Mouse (Mus musculus): ENCODE measurements around the gene Atp6ap1l. TPM values are rescaled to one million over a fixed set of nuclear protein-coding genes. Genes with fewer than 3 reads are reported as not detected.
"Not testable (repeated sequence)": the region's sequence is repeated elsewhere in the genome, so short reads cannot be mapped to it uniquely, and the experiment has no call there.

The Atp6ap1l gene
- total RNA-seq (2021), result under 1 TPM; 0.49 to 0.78 TPM

- intact Hi-C loops (cut with DNase I), result no loop called here
- no peak for DNase-seq
These were observed at the start of gene Atp6ap1l for GRCm38 (mm10) chr13:90905176-90905575. Atp6ap1l (minus strand) TSS chr13:90905355.

- no peak for DNase-seq
- intact Hi-C loops (cut with DNase I), result no loop called here
These were observed 34.4 kb upstream of the Atp6ap1l start for GRCm38 (mm10) chr13:90939600-90939999.

GRCm38 (mm10) chr13:90939192-90939591, 34.0 kb upstream of the Atp6ap1l start:
- intact Hi-C loops (cut with DNase I), result no loop called here
- no peak for DNase-seq

GRCm38 (mm10) chr13:90935852-90936251, 30.7 kb upstream of the Atp6ap1l start:
- DNase-seq, result no peak
- intact Hi-C loops (cut with DNase I), result no loop called here

GRCm38 (mm10) chr13:90933256-90933655, 28.1 kb upstream of the Atp6ap1l start:
- intact Hi-C loops (cut with DNase I), result loop anchor here (5.0 kb wide), 1 partner anchor 159 kb away; no protein-coding TSS in a partner anchor

GRCm38 (mm10) chr13:90929847-90930246, 24.7 kb upstream of the Atp6ap1l start:
- peak; percentile 60 to 75 for DNase-seq
- intact Hi-C loops (cut with DNase I), result loop anchor here (1.0 to 5.0 kb wide), 4 partner anchors 162 to 707 kb away; partner anchors contain the start of gene Ssbp2

More at GRCm38 (mm10) chr13:90933256-90933655, 28.1 kb upstream of the Atp6ap1l start:
- DNase-seq, result peak in 1 of 2 experiments; percentile 14

- intact Hi-C loops (cut with DNase I), result loop anchor here (5.0 kb wide), 2 partner anchors 444 to 534 kb away; partner anchors contain the start of gene Ssbp2
These were observed 23.1 kb upstream of the Atp6ap1l start for GRCm38 (mm10) chr13:90928266-90928665.

GRCm38 (mm10) chr13:90926938-90927633, 21.9 kb upstream of the Atp6ap1l start:
- intact Hi-C loops (cut with DNase I), result loop anchor here (5.0 kb wide), 2 partner anchors 445 to 535 kb away; partner anchors contain the start of gene Ssbp2

More at GRCm38 (mm10) chr13:90928266-90928665, 23.1 kb upstream of the Atp6ap1l start:
- not testable (repeated sequence) for DNase-seq

GRCm38 (mm10) chr13:90926125-90926765, 21.1 kb upstream of the Atp6ap1l start:
- no peak for DNase-seq
- intact Hi-C loops (cut with DNase I), result loop anchor here (5.0 kb wide), 2 partner anchors 446 to 536 kb away; partner anchors contain the start of gene Ssbp2

More at GRCm38 (mm10) chr13:90926938-90927633, 21.9 kb upstream of the Atp6ap1l start:
- no peak for DNase-seq

GRCm38 (mm10) chr13:90925191-90925590, 20.0 kb upstream of the Atp6ap1l start:
- intact Hi-C loops (cut with DNase I), result loop anchor here (5.0 kb wide), 2 partner anchors 447 to 537 kb away; partner anchors contain the start of gene Ssbp2
- no peak for DNase-seq

- intact Hi-C loops (cut with DNase I), result loop anchor here (5.0 kb wide), 1 partner anchor 298 kb away; the partner anchor contains the start of gene Atg10
- no peak for DNase-seq
These were observed 18.9 kb upstream of the Atp6ap1l start for GRCm38 (mm10) chr13:90924072-90924471.

- not testable (repeated sequence) for DNase-seq
- intact Hi-C loops (cut with DNase I), result loop anchor here (5.0 kb wide), 1 partner anchor 299 kb away; the partner anchor contains the start of gene Atg10
These were observed 18.5 kb upstream of the Atp6ap1l start for GRCm38 (mm10) chr13:90923617-90924016.

- DNase-seq, result peak; percentile 93 to 94
- intact Hi-C loops (cut with DNase I), result loop anchor here (5.0 kb wide), 1 partner anchor 299 kb away; the partner anchor contains the start of gene Atg10
These were observed 17.8 kb upstream of the Atp6ap1l start, which contains the start of gene Rps23 for GRCm38 (mm10) chr13:90922751-90923612. Rps23 (plus strand) TSS chr13:90922958.

- DNase-seq, result no peak
- intact Hi-C loops (cut with DNase I), result no loop called here
These were observed 9.6 kb upstream of the Atp6ap1l start for GRCm38 (mm10) chr13:90914721-90915120.

- no peak for DNase-seq
- intact Hi-C loops (cut with DNase I), result no loop called here
These were observed 8.6 kb upstream of the Atp6ap1l start for GRCm38 (mm10) chr13:90913675-90914192.

- intact Hi-C loops (cut with DNase I), result no loop called here
- DNase-seq, result no peak
These were observed 7.9 kb upstream of the Atp6ap1l start for GRCm38 (mm10) chr13:90912760-90913674.

- DNase-seq, result no peak
- intact Hi-C loops (cut with DNase I), result no loop called here
These were observed 2.2 kb upstream of the Atp6ap1l start for GRCm38 (mm10) chr13:90907376-90907775.

GRCm38 (mm10) chr13:90896821-90897220, 8.3 kb downstream of the Atp6ap1l start:
- intact Hi-C loops (cut with DNase I), result no loop called here
- DNase-seq, result no peak

GRCm38 (mm10) chr13:90896098-90896497, 9.1 kb downstream of the Atp6ap1l start:
- DNase-seq, result no peak
- intact Hi-C loops (cut with DNase I), result no loop called here

Data from heart, postnatal 36 days (tissue).